In genomic region chr4:52429310-52430198, GRCm38 (mm10) we compare ENCODE assay signal across 8 mouse cellular contexts. TPM values are rescaled to one million over a fixed set of nuclear protein-coding genes. Genes with fewer than 3 reads are reported as not detected.
DNase-seq lines count a peak whose midpoint lies in the region; ATAC-seq and TF ChIP-seq lines count a peak whose summit lies in the region.

No protein-coding gene starts in this region.

- H3K27me3 ChIP-seq in lung, postnatal 0 days (replicated peaks; ENCODE audit: insufficient read depth, low read length), result no peaks in the 10 kb centered on the region
- H3K27me3 ChIP-seq in embryonic facial prominence, embryonic 14.5 days (replicated peaks; ENCODE audit: control insufficient read depth, insufficient read depth, low read length), result no peaks in the 10 kb centered on the region

- no peak for TF ChIP-seq CTCF in lung, postnatal 0 days (IDR thresholded peaks at IDR 0.05)

- no peaks in the 10 kb centered on the region for H3K36me3 ChIP-seq in lung, postnatal 0 days (ENCODE audit: insufficient read depth, low read length)
- H3K36me3 ChIP-seq in embryonic facial prominence, embryonic 14.5 days (ENCODE audit: control insufficient read depth, insufficient read depth, low read length), result no peaks in the 10 kb centered on the region

- no peak overlapping the region for H3K9ac ChIP-seq in lung, postnatal 0 days (replicated peaks; ENCODE audit: low read depth)
- no peak overlapping the region for H3K9ac ChIP-seq in embryonic facial prominence, embryonic 14.5 days (ENCODE audit: low read depth, low read length)

- ATAC-seq in lung, postnatal 0 days, result no peak
- ATAC-seq in embryonic facial prominence, embryonic 14.5 days (ENCODE audit: low read depth), result peak; percentile 72; the same call in 1 of the 2 replicates

- no peak overlapping the region for H3K27ac ChIP-seq in lung, postnatal 0 days (ENCODE audit: low read length)
- no peak overlapping the region for H3K27ac ChIP-seq in embryonic facial prominence, embryonic 14.5 days (replicated peaks; ENCODE audit: low read depth, low read length)

- H3K4me1 ChIP-seq in lung, postnatal 0 days (ENCODE audit: insufficient read depth, low read depth, low read length), result no peaks in the 10 kb centered on the region
- H3K4me1 ChIP-seq in embryonic facial prominence, embryonic 14.5 days (ENCODE audit: control insufficient read depth, insufficient read depth, low read length), result no peaks in the 10 kb centered on the region

- no peak for TF ChIP-seq EP300 in lung, postnatal 0 days (IDR thresholded peaks at IDR 0.05)

- 21% methylated on average over 7 of the region's 7 CpGs for WGBS in lung, postnatal 0 days
- WGBS in embryonic facial prominence, embryonic 14.5 days, result 37% methylated on average over 7 of the region's 7 CpGs

- no peak overlapping the region for H3K4me3 ChIP-seq in lung, postnatal 0 days (ENCODE audit: low read depth, low read length)
- no peak overlapping the region for H3K4me3 ChIP-seq in embryonic facial prominence, embryonic 14.5 days (ENCODE audit: low read depth, low read length)

- DNase-seq in lung, postnatal 0 days (ENCODE audit: low spot score), result peak; percentile 13
- DNase-seq in lung, postnatal 4 days, result no peak
- DNase-seq in embryonic facial prominence, embryonic 14.5 days (ENCODE audit: low spot score), result peak; percentile 31
- peak; percentile 32 for DNase-seq in kidney, postnatal 14 days
- peak; percentile 28 to 75 for DNase-seq in spleen, postnatal 10 days (ENCODE audit: low spot score in 2 of 2)
- no peak for DNase-seq in urinary bladder, postnatal 10 days (ENCODE audit: low spot score)
- no peak for DNase-seq in layer of hippocampus, postnatal 14 days (ENCODE audit: low spot score in 2 of 2)
- no peak for DNase-seq in right cerebral cortex, postnatal 4 days

- H3K4me2 ChIP-seq in lung, postnatal 0 days (replicated peaks; ENCODE audit: low read depth, low read length), result no peak overlapping the region
- no peak overlapping the region for H3K4me2 ChIP-seq in embryonic facial prominence, embryonic 14.5 days (ENCODE audit: low read depth, low read length)

- no peaks in the 10 kb centered on the region for H3K9me3 ChIP-seq in lung, postnatal 0 days (ENCODE audit: low read length)
- no peaks in the 10 kb centered on the region for H3K9me3 ChIP-seq in embryonic facial prominence, embryonic 14.5 days (ENCODE audit: control insufficient read depth, low read length)

RNA-seq across cellular contexts. Expression of gene Smc2, which starts 9.5 kb away (rescaled TPM):
- 23.8 and 36.8 TPM in 2 replicates for polyA plus RNA-seq in lung, postnatal 0 days (2015; fragmentation: Nextera tagmentation; extraction: Ambion mirVana)
- polyA plus RNA-seq in embryonic facial prominence, embryonic 14.5 days (2014; fragmentation: Nextera tagmentation; extraction: Ambion mirVana), result 135 and 152 TPM in 2 replicates
- 1 to 10 TPM; 7.9 to 8.4 TPM for total RNA-seq in layer of hippocampus, postnatal 14 days (2021)

Comparison
In these comparisons a context has a peak if more than half of its experiments do, and no peak if none do; other contexts are left out.
1. DNase-seq: peak in lung, postnatal 0 days (single experiment), embryonic facial prominence, embryonic 14.5 days (single experiment), kidney, postnatal 14 days (single experiment) and spleen, postnatal 10 days (2 of 2); none in lung, postnatal 4 days (0 of 2), urinary bladder, postnatal 10 days (single experiment), layer of hippocampus, postnatal 14 days (0 of 2) and right cerebral cortex, postnatal 4 days (single experiment).